Mouse (Mus musculus): ENCODE measurements around the gene Slc2a13. TPM values are rescaled to one million over a fixed set of nuclear protein-coding genes. Genes with fewer than 3 reads are reported as not detected.

Gene Slc2a13
- polyA plus RNA-seq, 1 experiment: 0.14 TPM

DNA sequence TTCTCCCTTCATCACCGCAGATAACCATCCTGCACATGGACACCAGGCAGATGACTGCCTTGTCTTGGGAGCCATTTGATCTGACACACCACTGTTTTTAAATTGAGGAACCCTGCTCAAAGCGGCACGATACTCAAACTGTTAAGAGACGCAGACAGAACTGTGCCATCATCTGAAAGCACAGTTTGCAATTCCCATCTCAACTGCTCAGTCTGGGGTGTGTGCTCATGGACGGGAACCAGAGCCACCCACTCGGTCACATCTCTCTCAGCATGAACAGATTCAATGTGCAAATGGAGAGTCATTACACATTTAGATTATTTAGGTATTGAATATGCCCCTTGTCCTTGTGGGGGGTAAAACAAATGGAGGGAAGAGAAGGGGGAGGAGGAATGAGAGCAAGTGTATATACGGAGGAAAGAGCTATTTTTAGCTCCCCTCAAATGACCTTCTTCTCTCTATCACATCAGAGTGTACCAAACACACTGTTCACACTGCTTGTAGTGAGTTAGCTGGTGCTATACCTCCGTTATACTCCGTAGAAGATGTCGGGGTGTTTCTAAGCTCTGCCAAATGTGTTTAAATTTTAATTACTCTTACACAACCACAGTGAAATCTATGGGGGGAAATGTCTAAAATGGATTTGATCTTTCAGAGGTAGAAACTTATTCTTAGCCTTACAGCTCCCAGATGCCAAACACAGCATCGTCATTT, 203.2 kb downstream of the Slc2a13 start:
- Histone ChIP-seq H3K4me1 (ENCODE audit: control insufficient read depth, insufficient read depth, low read length) (peaks cover 4% of the 10 kb centered on the region; the same call in 1 of the 2 replicates), H3K4me3 (ENCODE audit: control insufficient read depth, low read depth, low read length) (no peak overlapping the region), H3K27me3 (ENCODE audit: control insufficient read depth, insufficient read depth, low read length) (no peaks in the 10 kb centered on the region), H3K27ac (ENCODE audit: control insufficient read depth, insufficient read depth, low read depth, low read length) (no peak overlapping the region), H3K36me3 (ENCODE audit: control insufficient read depth, insufficient read depth, low read length) (no peaks in the 10 kb centered on the region)
- TF ChIP-seq CTCF (IDR thresholded peaks at IDR 0.05; ENCODE audit: control insufficient read depth, insufficient read depth, insufficient replicate concordance, low read depth, low read length): no peak
- no peak for TF ChIP-seq POLR2A (IDR thresholded peaks at IDR 0.05; ENCODE audit: control insufficient read depth, low read depth, low read length)

DNA sequence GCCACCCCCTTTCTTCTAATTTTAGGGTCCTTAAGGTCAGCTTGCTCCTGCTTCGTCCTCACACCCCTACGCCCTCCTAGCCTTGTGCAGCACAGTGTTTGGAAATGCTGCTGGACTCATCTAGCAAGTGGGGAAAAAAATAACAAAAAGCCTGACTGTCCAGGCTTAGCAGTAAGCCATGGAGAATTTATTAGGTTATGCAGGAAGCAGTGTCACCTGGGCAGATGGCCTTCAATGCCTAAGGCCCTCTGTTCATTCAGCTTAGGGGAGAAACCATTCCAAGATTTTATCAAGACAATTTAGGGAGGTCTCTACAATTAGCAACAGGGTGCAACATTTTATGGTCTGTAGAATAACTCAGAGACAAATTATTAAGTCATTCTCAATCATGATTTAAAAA, 212.6 kb downstream of the Slc2a13 start:
- Histone ChIP-seq H3K4me1 (ENCODE audit: control insufficient read depth, insufficient read depth, low read length) (no peaks in the 10 kb centered on the region), H3K36me3 (ENCODE audit: control insufficient read depth, insufficient read depth, low read length) (no peaks in the 10 kb centered on the region), H3K4me3 (ENCODE audit: control insufficient read depth, low read depth, low read length) (no peak overlapping the region), H3K27me3 (ENCODE audit: control insufficient read depth, insufficient read depth, low read length) (no peaks in the 10 kb centered on the region), H3K27ac (ENCODE audit: control insufficient read depth, insufficient read depth, low read depth, low read length) (no peak overlapping the region)
- no peak for TF ChIP-seq CTCF (IDR thresholded peaks at IDR 0.05; ENCODE audit: control insufficient read depth, insufficient read depth, insufficient replicate concordance, low read depth, low read length)
- no peak for TF ChIP-seq POLR2A (IDR thresholded peaks at IDR 0.05; ENCODE audit: control insufficient read depth, low read depth, low read length)

DNA sequence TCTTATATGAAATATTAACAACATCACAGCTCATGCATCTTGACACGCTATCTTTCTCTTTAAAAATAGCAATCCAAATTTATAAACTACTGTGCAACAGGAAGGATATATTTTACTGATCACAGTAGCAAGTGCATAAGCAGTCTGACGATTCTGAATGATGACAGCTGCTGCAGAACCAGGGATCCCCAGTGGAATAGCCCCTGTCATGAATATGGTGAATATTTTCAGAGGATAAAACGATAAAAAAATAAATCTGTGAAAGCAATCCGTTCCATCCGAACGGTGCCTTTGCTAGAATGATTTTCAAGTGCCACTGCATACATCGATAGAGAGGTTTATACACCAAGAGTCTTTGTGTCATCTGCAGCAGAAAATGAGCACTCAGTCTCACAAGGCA, 222.1 kb downstream of the Slc2a13 start:
- Histone ChIP-seq H3K4me1 (ENCODE audit: control insufficient read depth, insufficient read depth, low read length) (no peaks in the 10 kb centered on the region), H3K27me3 (ENCODE audit: control insufficient read depth, insufficient read depth, low read length) (no peaks in the 10 kb centered on the region), H3K27ac (ENCODE audit: control insufficient read depth, insufficient read depth, low read depth, low read length) (no peak overlapping the region), H3K36me3 (ENCODE audit: control insufficient read depth, insufficient read depth, low read length) (no peaks in the 10 kb centered on the region), H3K4me3 (ENCODE audit: control insufficient read depth, low read depth, low read length) (no peak overlapping the region)
- no peak for TF ChIP-seq POLR2A (IDR thresholded peaks at IDR 0.05; ENCODE audit: control insufficient read depth, low read depth, low read length)
- no peak for TF ChIP-seq CTCF (IDR thresholded peaks at IDR 0.05; ENCODE audit: control insufficient read depth, insufficient read depth, insufficient replicate concordance, low read depth, low read length)

DNA sequence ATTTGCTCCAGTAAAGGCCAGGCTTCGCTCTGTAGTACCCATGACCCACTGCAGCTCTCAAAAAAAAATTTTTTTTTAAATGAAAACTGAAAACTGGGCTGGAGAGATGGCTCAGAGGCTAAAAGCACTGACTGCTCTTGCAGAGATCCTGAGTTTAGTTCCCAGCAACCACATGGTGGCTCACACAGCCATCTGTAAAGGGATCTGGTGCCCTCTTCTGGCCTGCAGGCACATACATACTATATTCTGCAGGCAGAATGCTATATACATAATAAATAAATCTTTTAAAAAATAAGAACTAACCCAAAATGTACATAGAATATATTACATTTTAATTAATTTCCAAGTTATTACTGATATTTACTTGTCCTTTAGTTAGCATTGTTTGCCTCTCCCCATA, 234.7 kb downstream of the Slc2a13 start:
- H3K4me1 ChIP-seq (ENCODE audit: control insufficient read depth, insufficient read depth, low read length): no peaks in the 10 kb centered on the region
- TF ChIP-seq CTCF (IDR thresholded peaks at IDR 0.05; ENCODE audit: control insufficient read depth, insufficient read depth, insufficient replicate concordance, low read depth, low read length) (no peak), POLR2A (IDR thresholded peaks at IDR 0.05; ENCODE audit: control insufficient read depth, low read depth, low read length) (no peak)

DNA sequence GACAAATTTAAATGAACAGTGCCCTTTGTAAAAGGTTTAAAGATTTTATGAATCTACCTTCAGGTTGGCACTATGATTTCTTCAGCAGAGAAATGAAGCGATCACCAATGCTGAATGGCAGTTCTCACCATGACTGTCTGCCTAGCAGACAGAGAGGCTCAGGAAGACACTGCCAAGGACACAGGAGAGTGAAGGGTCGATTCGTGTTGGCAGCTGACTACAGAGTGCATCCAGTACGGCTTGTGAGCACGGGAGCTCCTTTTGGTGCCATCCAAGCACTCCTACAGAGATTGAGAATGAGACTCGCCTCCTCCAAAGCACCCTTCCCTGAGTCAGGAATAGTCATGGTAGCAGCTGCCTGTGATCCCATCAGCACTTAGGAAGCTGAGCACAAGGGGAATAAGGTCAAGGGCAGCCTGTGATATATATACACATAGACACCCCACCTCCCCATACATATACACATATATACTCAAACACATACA, 238.6 kb downstream of the Slc2a13 start:
- TF ChIP-seq POLR2A (IDR thresholded peaks at IDR 0.05; ENCODE audit: control insufficient read depth, low read depth, low read length) (no peak), CTCF (IDR thresholded peaks at IDR 0.05; ENCODE audit: control insufficient read depth, insufficient read depth, insufficient replicate concordance, low read depth, low read length) (no peak)
- Histone ChIP-seq H3K4me1 (ENCODE audit: control insufficient read depth, insufficient read depth, low read length) (no peaks in the 10 kb centered on the region; the same call in 1 of the 2 replicates), H3K4me3 (ENCODE audit: control insufficient read depth, low read depth, low read length) (no peak overlapping the region), H3K36me3 (ENCODE audit: control insufficient read depth, insufficient read depth, low read length) (no peaks in the 10 kb centered on the region), H3K27ac (ENCODE audit: control insufficient read depth, insufficient read depth, low read depth, low read length) (no peak overlapping the region), H3K27me3 (ENCODE audit: control insufficient read depth, insufficient read depth, low read length) (no peaks in the 10 kb centered on the region)

More for the DNA sequence above, 234.7 kb downstream of the Slc2a13 start:
- Histone ChIP-seq H3K4me3 (ENCODE audit: control insufficient read depth, low read depth, low read length) (no peak overlapping the region), H3K27ac (ENCODE audit: control insufficient read depth, insufficient read depth, low read depth, low read length) (no peak overlapping the region), H3K36me3 (ENCODE audit: control insufficient read depth, insufficient read depth, low read length) (no peaks in the 10 kb centered on the region), H3K27me3 (ENCODE audit: control insufficient read depth, insufficient read depth, low read length) (no peaks in the 10 kb centered on the region)

DNA sequence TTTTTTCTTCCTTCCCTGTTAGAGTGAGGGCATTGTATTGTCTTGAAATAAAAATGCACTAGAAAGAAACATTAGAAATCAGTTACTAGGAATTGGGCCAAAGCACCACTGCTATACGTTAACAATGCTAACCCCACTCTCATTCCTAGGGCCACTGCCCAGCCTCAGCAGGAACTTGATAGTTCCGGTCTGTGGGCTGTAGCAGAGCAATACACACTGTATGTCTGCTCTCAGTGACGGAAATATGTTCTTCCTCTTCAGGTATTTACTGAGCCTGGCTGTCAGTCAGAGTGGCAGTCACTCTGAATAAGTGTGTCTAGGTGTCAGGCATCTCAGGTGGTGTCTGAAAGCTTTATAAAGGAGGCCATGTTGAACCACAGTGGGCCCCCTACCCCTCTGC, 245.3 kb downstream of the Slc2a13 start:
- no peaks in the 10 kb centered on the region for H3K36me3 ChIP-seq (ENCODE audit: control insufficient read depth, insufficient read depth, low read length)
- no peak for TF ChIP-seq POLR2A (IDR thresholded peaks at IDR 0.05; ENCODE audit: control insufficient read depth, low read depth, low read length)
- H3K27ac ChIP-seq (ENCODE audit: control insufficient read depth, insufficient read depth, low read depth, low read length): no peak overlapping the region
- no peak overlapping the region for H3K4me3 ChIP-seq (ENCODE audit: control insufficient read depth, low read depth, low read length)
- H3K27me3 ChIP-seq (ENCODE audit: control insufficient read depth, insufficient read depth, low read length): no peaks in the 10 kb centered on the region
- no peaks in the 10 kb centered on the region; the same call in 1 of the 2 replicates for H3K4me1 ChIP-seq (ENCODE audit: control insufficient read depth, insufficient read depth, low read length)

DNA sequence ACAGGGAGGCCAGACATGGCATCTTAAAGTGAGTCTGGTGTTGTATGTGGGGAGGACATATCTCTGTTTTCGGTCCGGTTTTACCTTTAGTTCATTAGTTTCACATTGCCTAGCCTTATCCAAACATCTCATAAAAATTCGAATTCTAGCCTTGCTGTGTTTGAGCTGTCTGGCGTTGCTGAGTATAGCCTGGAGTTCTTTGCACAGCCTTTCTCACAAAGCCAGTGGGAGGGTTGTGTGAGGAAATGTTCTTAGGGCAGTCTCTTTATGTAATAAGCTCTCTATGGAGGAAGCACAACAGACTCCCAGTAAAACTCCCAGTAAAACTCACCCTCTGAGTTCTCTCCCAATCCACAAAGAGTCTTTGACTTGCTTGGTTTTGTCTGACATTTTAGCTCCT, 246.0 kb downstream of the Slc2a13 start:
- Histone ChIP-seq H3K4me3 (ENCODE audit: control insufficient read depth, low read depth, low read length) (no peak overlapping the region), H3K27ac (ENCODE audit: control insufficient read depth, insufficient read depth, low read depth, low read length) (no peak overlapping the region), H3K27me3 (ENCODE audit: control insufficient read depth, insufficient read depth, low read length) (no peaks in the 10 kb centered on the region), H3K36me3 (ENCODE audit: control insufficient read depth, insufficient read depth, low read length) (no peaks in the 10 kb centered on the region), H3K4me1 (ENCODE audit: control insufficient read depth, insufficient read depth, low read length) (no peaks in the 10 kb centered on the region; the same call in 1 of the 2 replicates)
- TF ChIP-seq CTCF (IDR thresholded peaks at IDR 0.05; ENCODE audit: control insufficient read depth, insufficient read depth, insufficient replicate concordance, low read depth, low read length) (no peak), POLR2A (IDR thresholded peaks at IDR 0.05; ENCODE audit: control insufficient read depth, low read depth, low read length) (no peak)

Data from testis, adult 2 months (tissue).